Mouse (Mus musculus) forebrain, embryonic 11.5 days (tissue): ENCODE measurements at regions not wholly inside any gene's neighbourhood (a gene's known extent, or its start where the extent isn't known, plus 50 kb on each side); places are given as distances from the start of the nearest gene placed in this dataset.

Experiments used
- ATAC-seq: fragments of 200-750 bp; cut with Nextera tagmentation; replicated peaks from 2 replicates; pipeline ENCODE4 v1.8.0; 2017; ENCODE audit warnings: moderate TSS enrichment; ENCODE audit not compliant: low FRiP score
- DNase-seq: peaks from one replicate; pipeline ENCODE4 v3.0.0-alpha.2; 2017; ENCODE audit warnings: low spot score
- H3K27ac ChIP-seq: fragments of 300-500 bp; sonication (generic); 2 replicates; pipeline ENCODE4 v1.5.1; 2014; ENCODE audit warnings: low read depth, low read length
- H3K27me3 ChIP-seq: fragments of 300-500 bp; sonication (generic); 2 replicates; pipeline ENCODE4 v1.6.1; 2014; ENCODE audit warnings: mild to moderate bottlenecking, low read length, mixed read lengths; ENCODE audit not compliant: control insufficient read depth, insufficient read depth
- H3K36me3 ChIP-seq: fragments of 300-500 bp; sonication (generic); 2 replicates; pipeline ENCODE4 v1.6.1; 2014; ENCODE audit warnings: mild to moderate bottlenecking, low read length, moderate library complexity, mixed read lengths; ENCODE audit not compliant: control insufficient read depth, insufficient read depth
- H3K4me1 ChIP-seq: fragments of 300-500 bp; sonication (generic); replicated peaks from 2 replicates; pipeline ENCODE4 v1.6.1; 2014; ENCODE audit warnings: low read length, mixed read lengths; ENCODE audit not compliant: control insufficient read depth, insufficient read depth
- H3K4me2 ChIP-seq: fragments of 300-500 bp; sonication (generic); 2 replicates; pipeline ENCODE4 v1.6.1; 2014; ENCODE audit warnings: low read depth, mild to moderate bottlenecking, low read length, moderate library complexity, mixed read lengths; ENCODE audit not compliant: severe bottlenecking
- H3K4me3 ChIP-seq: fragments of 300-500 bp; sonication (generic); 2 replicates; pipeline ENCODE4 v1.5.1; 2014; ENCODE audit warnings: low read depth, low read length
- H3K9ac ChIP-seq: fragments of 300-500 bp; sonication (generic); 2 replicates; pipeline ENCODE4 v1.6.1; 2014; ENCODE audit warnings: low read length
- H3K9me3 ChIP-seq: fragments of 300-500 bp; sonication (generic); 2 replicates; pipeline ENCODE4 v1.6.1; 2016; ENCODE audit warnings: low read length, mixed read lengths; ENCODE audit not compliant: control insufficient read depth
- WGBS: fragments of 180-500 bp; shearing (Covaris S2); extraction: QIAGEN DNeasy Blood & Tissue Kit; methylation state at CpG from one replicate; pipeline ENCODE4 v1.1.7; 2014; 5-methylcytosine and 5-hydroxymethylcytosine counted together

DNA sequence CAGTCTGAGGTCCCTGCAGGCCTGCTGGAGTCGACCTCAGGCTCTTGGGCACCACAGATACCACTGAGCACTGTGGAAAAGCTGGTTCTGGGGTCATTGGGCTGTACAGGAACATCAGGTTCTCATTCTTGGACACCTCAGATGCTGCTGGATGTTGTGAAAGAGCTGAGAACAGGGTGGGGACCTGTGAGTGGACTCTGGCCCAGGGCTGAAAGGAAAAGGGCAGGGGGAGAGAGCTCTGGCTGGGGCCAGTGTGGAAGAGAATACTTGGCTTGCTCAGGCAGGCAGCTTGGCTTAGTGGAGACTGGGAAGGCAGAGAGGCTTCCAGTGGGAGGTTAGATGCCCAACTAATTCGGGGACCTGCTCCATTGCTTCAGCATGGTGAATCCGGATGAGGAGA lies 115.7 kb upstream of the Ngly1 start:
- Histone ChIP-seq H3K4me3 (no peak overlapping the region), H3K4me2 (no peak overlapping the region), H3K36me3 (no peaks in the 10 kb centered on the region), H3K4me1 (no peaks in the 10 kb centered on the region), H3K9ac (no peak overlapping the region), H3K27me3 (no peaks in the 10 kb centered on the region), H3K27ac (no peak overlapping the region), H3K9me3 (no peaks in the 10 kb centered on the region)
- DNase-seq: no peak
- ATAC-seq: no peak
- 79% methylated on average over 3 of the region's 3 CpGs for WGBS

DNA sequence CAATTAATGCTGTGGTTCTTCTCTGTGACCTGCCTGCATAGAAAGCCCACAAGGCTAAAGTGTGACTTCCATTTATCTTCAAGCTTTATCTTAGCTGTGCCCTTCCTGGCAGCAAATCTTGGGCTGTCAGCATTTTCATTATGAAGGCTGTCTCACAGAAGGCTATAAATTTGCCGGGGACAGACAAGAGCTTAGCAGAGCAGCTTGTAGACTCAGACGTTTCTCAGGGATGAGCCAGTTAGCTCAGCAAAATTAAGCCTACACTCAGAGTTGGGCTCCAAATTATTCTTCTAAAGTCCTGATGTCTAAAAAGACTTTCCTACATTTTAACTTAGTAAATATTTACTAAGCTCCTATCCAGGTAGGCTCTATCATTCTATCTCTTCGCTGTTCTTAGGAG lies 112.9 kb upstream of the Ngly1 start:
- Histone ChIP-seq H3K36me3 (no peaks in the 10 kb centered on the region), H3K9ac (no peak overlapping the region), H3K4me3 (no peak overlapping the region), H3K27me3 (no peaks in the 10 kb centered on the region), H3K27ac (no peak overlapping the region), H3K9me3 (no peaks in the 10 kb centered on the region), H3K4me2 (no peak overlapping the region), H3K4me1 (no peaks in the 10 kb centered on the region)
- ATAC-seq (no peak), DNase-seq (no peak)
- WGBS: 89% methylated on average over 3 of the region's 3 CpGs

DNA sequence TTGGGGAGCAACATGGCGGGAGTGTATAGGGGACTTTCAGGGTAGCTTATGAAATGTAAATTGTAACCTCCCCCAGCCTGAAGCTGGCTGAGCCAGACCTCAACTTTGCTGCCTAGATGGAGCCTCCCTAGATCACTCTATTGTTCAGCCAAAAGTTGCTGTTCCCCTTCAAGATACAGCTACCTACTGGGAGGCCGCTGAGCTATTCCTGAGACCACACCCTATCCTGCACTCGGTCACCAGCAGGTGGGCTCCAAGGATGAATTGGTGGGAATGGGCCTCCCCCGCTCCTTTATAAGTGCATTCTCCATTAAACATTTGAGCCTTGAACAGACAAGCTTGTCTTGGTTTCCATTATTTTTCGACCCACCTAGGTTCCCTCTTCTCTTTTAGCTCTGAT lies 104.8 kb upstream of the Ngly1 start:
- H3K36me3 ChIP-seq: no peaks in the 10 kb centered on the region
- WGBS: 84% methylated on average over 5 of the region's 5 CpGs
- no peak overlapping the region for H3K9ac ChIP-seq
- DNase-seq (no peak), ATAC-seq (no peak)
- no peak overlapping the region for H3K27ac ChIP-seq
- H3K4me3 ChIP-seq: no peak overlapping the region
- H3K4me1 ChIP-seq: no peaks in the 10 kb centered on the region
- H3K27me3 ChIP-seq: no peaks in the 10 kb centered on the region
- H3K4me2 ChIP-seq: no peak overlapping the region
- H3K9me3 ChIP-seq: no peaks in the 10 kb centered on the region

DNA sequence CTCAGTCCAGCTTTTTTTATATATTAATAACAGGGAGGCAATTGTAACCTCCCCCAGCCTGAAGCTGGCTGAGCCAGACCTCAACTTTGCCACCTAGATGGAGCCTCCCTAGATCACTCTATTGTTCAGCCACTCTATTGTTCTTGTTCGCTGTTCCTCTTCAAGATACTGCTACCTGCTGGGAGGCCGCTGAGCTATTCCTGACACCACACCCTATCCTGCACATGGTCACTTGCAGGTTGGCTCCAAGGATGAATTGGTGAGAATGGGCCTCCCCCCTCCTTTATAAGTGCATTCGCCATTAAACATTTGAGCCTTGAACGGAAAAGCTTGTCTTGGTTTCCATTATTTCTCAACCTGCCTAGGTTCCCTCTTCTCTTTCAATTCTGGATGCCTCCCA lies 102.3 kb upstream of the Ngly1 start:
- no peaks in the 10 kb centered on the region for H3K9me3 ChIP-seq
- H3K27ac ChIP-seq: no peak overlapping the region
- H3K4me2 ChIP-seq: no peak overlapping the region
- H3K9ac ChIP-seq: no peak overlapping the region
- DNase-seq: no peak
- H3K27me3 ChIP-seq: no peaks in the 10 kb centered on the region
- ATAC-seq: no peak
- H3K4me3 ChIP-seq: no peak overlapping the region
- WGBS: 42% methylated on average over 4 of the region's 4 CpGs
- no peaks in the 10 kb centered on the region for H3K4me1 ChIP-seq
- H3K36me3 ChIP-seq: no peaks in the 10 kb centered on the region

DNA sequence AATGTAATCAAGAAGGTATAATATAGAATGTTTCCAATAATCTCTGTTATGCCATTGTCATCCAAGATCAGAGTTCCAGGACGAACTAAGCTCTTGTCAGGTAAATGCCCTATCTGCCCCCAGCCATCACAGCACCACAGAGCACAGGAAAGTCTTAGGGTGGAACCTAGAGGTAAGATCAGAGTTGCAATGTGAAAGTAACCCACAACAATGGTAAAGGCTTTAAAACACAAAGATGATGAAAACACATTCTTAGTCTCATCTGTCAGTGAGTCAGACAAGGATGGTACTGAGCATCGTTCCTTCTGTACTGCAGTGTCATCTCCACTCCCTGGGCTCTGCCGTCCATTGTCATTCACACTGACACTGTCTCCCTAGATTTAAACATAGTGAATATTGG lies 97.3 kb upstream of the Ngly1 start:
- no peak overlapping the region for H3K4me3 ChIP-seq
- no peak overlapping the region for H3K4me2 ChIP-seq
- no peaks in the 10 kb centered on the region for H3K9me3 ChIP-seq
- no peak overlapping the region for H3K27ac ChIP-seq
- no peaks in the 10 kb centered on the region for H3K4me1 ChIP-seq
- ATAC-seq: no peak
- no peak overlapping the region for H3K9ac ChIP-seq
- H3K27me3 ChIP-seq: no peaks in the 10 kb centered on the region
- no peak for DNase-seq
- WGBS: 90% methylated on average over 3 of the region's 3 CpGs
- no peaks in the 10 kb centered on the region for H3K36me3 ChIP-seq

DNA sequence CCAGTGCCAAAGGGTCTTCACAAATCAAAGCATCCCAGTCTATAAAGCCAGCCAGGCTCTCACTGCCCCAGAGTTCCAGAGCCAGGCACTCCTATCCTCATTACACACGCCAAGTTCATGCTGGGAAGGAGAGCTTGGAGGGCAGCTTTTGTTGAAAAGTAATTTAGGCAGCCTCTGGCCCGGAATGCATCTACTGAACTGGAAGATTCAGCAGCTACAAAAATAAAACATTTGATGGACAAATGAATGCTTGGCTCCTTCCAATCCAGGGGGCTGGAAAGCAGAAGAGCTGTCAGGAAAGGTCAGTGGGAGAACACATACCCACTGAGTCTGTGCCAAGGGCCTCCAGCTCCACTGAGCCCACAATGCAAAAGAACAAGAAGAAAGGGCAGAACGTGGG lies 96.4 kb upstream of the Ngly1 start:
- 35% methylated on average over 3 of the region's 3 CpGs for WGBS

DNA sequence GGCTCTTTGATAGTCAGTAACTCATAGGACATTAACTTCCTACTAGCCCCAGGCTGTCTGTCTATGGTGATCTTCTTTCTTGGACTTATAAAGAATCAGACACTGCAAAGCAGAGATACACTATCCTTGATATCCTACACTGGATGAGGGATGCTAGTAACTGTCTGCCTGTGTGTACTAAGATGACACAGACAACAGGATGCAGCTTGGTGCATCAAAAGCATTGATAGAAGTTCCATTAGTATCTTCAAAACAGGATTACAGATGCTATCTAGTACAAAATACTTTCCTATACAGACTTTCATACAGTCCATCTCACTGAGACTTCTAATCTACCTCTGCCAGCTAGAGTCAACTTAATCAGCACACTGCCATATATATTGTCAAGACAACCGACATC lies 94.0 kb upstream of the Ngly1 start:
- ATAC-seq: no peak
- Histone ChIP-seq H3K9me3 (no peaks in the 10 kb centered on the region), H3K36me3 (no peaks in the 10 kb centered on the region), H3K4me2 (no peak overlapping the region), H3K4me1 (no peaks in the 10 kb centered on the region), H3K27me3 (no peaks in the 10 kb centered on the region), H3K27ac (no peak overlapping the region), H3K4me3 (no peak overlapping the region), H3K9ac (no peak overlapping the region)
- WGBS: 78% methylated on average over 1 of the region's 1 CpGs
- no peak for DNase-seq

More for the DNA sequence above, 96.4 kb upstream of the Ngly1 start:
- no peak overlapping the region for H3K9ac ChIP-seq
- no peaks in the 10 kb centered on the region for H3K27me3 ChIP-seq
- H3K27ac ChIP-seq: no peak overlapping the region
- H3K9me3 ChIP-seq: no peaks in the 10 kb centered on the region
- ATAC-seq (no peak), DNase-seq (no peak)
- H3K4me3 ChIP-seq: no peak overlapping the region
- no peaks in the 10 kb centered on the region for H3K36me3 ChIP-seq
- no peak overlapping the region for H3K4me2 ChIP-seq
- H3K4me1 ChIP-seq: no peaks in the 10 kb centered on the region

DNA sequence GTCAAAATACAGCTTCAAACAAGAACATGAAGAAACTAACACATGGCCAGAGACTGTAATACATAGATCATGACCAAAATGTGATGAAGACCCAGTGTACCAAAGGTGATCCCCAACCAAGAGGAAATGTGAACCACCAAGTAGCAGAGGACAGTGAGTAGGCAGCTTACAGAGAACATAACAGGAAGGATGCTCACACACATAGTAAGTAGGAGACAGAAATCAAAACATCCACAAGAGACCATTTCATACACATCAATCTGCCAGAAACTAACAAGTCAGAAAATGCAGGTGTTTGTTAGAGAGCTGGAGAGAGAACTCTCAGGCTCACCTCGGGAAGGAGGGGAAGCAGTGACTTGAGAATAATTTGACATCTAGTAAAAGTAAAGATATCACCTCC lies 78.9 kb upstream of the Ngly1 start:
- no peaks in the 10 kb centered on the region for H3K27me3 ChIP-seq
- H3K9me3 ChIP-seq: no peaks in the 10 kb centered on the region
- ATAC-seq: no peak
- DNase-seq: no peak
- 67% methylated on average over 1 of the region's 1 CpGs for WGBS
- no peak overlapping the region for H3K27ac ChIP-seq
- no peaks in the 10 kb centered on the region for H3K36me3 ChIP-seq
- H3K4me2 ChIP-seq: no peak overlapping the region
- no peak overlapping the region for H3K4me3 ChIP-seq
- no peaks in the 10 kb centered on the region for H3K4me1 ChIP-seq
- H3K9ac ChIP-seq: no peak overlapping the region

DNA sequence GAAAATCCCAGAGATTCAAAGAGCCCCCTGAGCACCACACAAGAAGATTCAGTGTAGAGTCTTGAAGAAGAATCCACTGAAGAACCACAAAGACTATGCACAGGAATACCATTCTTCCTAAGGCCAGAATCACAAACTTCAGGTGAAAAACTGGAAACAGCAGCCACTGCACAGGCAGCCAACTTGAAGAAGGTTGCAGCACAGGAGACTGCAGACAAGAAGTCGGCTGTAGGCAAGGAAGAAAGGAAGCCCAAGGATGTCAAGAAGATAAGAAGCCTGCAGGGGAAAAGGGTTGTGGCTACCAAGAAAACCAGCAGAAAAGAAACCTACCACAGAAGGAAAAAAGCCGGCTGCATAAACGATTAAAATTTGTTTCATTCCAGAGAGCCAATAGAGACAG lies 76.8 kb upstream of the Ngly1 start:
- Histone ChIP-seq H3K4me2 (no peak overlapping the region), H3K27ac (no peak overlapping the region), H3K9ac (no peak overlapping the region), H3K27me3 (no peaks in the 10 kb centered on the region), H3K36me3 (no peaks in the 10 kb centered on the region), H3K9me3 (no peaks in the 10 kb centered on the region; the same call in 1 of the 2 replicates), H3K4me1 (no peaks in the 10 kb centered on the region), H3K4me3 (no peak overlapping the region)
- ATAC-seq (no peak), DNase-seq (no peak)
- WGBS: 88% methylated on average over 3 of the region's 3 CpGs
